Mouse (Mus musculus): Measurements from ENCODE around the gene Cc2d2a.

Cc2d2a gene

DNA sequence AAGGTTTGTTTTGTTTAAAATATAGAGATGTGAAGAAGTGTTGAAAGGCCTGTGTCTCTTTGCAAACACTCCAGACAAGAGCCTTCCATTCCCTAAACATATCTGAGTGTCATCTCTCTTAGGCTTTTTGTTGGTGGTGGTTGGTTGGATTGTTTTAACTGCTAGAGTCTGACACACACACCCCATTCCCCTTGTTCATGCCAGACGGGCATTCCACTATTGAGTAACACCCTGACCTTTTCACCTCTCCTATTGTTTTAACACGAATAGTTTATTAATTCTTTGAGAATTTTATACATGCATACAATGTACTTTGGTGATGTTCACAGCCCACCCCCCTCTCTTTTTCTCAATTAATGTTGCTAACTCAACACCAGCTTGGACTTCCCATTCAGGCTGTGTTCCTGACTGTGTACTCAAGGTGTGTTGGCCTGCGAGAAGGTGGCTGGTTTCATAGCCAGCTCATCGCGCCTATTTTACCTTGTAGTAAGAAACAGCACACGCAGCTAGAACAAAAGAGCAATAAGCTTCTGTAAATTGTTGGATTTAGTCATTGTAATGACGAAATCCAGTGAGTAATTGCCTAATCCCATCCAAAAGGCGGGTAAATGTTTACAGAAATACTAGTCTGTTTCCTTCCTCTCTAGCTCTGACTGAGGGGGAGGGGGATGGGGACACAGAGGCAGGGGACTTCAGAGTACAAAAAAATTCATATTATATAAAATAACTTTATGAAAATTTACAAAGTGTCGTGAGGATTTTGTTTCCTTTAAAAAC, 126.0 kb downstream of the Cc2d2a start:
- in situ Hi-C loops (cut with MboI; ENCODE audit: unreplicated experiment in 2 of 2): no loop called here

Data from v-Abl transformed pro-B cells (cell line).